Mouse (Mus musculus): Measurements from ENCODE around the gene Tff3.
A peak's percentile ranks its signal among the peaks of the same experiment; 100 is the strongest.

Tff3 gene

DNA sequence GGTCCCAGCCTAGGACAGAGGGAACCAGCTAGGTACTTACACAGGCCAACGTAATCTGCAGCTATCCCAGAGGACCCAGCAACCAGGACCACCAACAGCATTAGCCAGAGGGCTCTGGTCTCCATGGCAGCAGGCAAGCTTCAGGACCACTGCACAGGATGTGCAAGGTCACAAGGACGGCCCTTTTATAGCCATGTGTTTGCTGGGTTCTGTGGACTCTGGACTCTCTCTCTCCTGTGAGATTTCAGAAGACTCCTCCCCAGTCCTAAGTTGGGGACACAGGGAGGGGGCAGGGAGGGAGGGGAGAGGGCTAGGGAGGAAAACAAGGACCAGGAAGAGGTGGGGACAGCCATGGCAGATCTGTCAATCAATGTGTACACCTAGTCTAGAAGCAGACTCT is at the start of gene Tff3:
Tff3 (minus strand) TSS at position 195 of the 400 bp plus-strand sequence.
- no peak for DNase-seq (ENCODE audit: low read depth, low spot score)

DNA sequence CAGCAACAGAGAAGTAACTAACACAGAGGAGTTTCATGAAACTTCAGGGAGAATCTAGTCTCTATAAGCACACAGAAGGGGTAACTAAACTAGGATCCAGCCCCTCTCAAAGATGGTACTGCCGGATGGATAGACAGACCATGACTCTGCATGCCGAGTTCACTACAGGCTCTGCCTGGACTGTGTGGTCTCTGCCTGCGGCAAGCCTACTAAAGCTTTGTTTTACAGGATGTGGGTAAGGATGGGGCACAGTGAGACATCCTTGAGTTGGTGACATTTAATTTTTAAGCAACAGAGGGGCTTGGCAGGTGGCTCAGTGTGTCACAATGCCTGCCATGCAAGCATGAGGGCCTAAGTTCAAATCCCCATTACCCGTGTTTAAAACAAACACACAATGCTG is 46.9 kb upstream of the Tff3 start:
- no peak for DNase-seq (ENCODE audit: low read depth, low spot score)

DNA sequence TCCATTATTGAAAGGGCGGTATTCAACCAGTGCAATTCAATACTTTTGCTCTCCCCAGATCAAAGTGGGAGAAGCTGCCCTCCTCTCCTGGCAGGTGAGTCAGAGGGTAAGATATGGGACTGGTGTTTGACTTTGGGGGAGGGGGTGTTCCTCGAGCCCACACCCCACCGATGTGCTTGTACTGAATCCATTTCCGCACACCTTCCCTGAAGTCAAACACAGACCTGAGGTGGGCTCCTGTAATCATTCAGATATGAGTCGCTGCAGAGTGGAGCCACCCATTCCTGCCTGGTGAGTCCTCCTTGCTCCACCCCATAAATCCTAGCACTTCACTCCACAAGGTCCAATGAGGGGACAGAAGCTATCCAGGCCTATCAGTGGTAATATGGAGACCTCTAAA is 40.4 kb upstream of the Tff3 start:
- DNase-seq (ENCODE audit: low read depth, low spot score), result no peak

DNA sequence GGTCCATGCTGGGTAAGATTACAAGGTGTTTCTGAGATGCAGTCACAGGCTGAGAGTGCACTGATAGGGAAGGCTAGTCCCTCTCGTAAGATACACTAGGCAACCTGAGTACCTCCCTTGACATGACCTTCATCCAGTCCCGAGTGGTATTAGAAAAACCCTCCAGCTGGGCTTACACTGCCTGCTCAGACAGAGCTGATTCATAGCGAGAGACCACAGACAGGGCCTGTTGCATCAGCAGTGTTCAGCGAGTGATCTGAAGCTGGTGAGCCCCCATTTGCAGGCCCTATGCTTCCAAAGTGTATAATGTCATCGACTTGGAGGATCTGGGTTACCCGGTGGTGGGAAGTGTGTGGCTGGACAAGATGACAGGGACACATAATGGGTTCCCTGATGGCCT is 35.7 kb upstream of the Tff3 start, which contains the start of gene Tff1:
Tff1 (minus strand) TSS at position 151 of the 400 bp plus-strand sequence.
- DNase-seq (ENCODE audit: low read depth, low spot score), result no peak

DNA sequence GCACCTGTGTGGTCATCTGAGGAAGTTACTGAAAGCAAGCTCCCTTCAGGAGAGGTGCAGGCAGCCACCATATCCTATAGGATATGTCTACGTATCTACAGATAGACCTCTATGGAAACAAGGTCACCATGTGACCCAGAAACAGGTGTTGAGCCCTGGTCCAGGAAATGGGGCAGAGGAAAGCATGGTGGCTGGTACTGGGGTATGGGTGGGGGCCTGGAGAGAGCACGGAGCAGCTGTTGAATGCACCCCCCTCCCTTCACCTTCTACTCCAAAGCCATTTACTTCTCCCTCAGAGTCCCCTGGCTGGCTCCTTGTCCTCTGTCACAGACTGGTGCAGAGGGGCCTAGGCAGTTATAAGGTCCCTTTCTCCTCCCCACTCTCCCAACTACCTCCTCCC is 34.4 kb upstream of the Tff3 start:
- DNase-seq (ENCODE audit: low read depth, low spot score), result no peak

DNA sequence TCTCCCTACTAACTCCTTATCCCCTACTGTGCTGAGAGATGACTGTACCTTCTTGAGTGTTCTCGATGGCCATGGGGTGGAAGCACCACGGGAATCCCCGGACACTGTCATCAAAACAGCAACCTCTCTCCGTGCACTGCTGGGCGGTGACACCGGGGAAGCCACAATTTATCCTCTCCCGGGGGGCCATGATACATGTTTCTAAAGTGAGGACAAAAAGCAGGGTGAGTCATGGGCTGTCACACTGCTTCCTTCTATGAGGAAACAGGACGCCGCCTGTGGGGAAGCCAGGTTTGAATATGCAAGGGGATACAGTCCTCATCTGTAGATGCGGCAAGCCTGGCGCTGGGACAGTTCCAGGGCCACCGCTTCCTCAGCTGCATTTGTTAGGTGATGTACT is 33.2 kb upstream of the Tff3 start:
- DNase-seq (ENCODE audit: low read depth, low spot score), result no peak

DNA sequence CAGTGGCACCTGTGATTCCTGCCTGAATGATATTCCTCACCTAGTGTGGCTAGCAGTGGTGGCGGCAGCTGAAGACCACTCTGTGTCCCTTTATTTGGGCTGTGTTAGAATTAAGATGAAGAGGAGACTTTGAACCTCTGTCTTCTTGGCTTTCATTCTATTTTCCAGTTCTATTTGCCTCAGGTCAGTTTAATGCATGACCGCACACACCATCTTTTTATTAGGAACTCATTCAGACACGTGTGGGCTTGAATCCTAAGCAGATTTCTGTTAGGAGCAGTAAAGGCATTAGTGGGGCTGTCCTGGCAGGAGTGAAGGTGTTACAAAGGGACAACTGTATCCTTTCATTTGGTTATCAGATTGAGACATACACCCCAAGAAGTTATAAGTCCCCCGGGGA is 30.8 kb upstream of the Tff3 start:
- DNase-seq (ENCODE audit: low read depth, low spot score), result no peak

DNA sequence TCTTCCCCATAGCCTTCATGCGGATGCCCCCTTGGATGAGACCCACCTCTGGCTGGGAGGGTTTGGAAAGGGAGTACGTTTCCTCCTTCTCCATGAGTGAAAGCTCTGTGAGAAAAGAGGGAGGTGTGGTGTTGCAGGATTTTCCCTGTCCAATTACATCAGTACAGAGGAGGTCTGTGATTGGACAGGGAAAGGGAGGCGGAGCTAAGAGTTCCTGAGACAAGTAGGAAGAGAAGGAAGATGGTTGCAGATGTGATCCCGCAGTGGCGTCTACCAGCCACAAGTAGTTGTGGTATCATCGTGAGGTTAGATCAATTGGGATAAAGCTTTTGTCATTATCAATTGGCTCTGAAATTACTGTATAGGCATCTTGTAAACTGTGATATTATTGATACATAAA is 28.5 kb upstream of the Tff3 start:
- no peak for DNase-seq (ENCODE audit: low read depth, low spot score)

DNA sequence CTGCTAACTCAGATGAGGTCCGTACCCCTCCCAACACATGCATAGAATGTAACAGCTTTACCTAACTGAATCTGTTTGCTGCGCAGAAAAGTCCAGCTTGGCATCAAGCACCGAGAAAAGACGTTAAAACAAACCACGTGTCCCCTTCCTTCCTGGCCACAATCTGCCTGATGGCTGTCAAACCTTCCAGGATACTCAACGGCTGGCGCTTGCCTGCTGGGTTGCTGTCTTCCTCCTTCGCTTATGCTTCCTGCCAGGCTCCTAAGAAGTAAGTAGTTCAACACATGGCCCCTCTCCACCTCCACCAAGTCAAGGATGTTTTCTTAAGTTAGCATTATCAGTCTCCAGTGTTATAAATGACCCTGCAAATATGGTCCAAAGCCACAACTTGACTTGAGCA is 24.3 kb upstream of the Tff3 start:
- no peak for DNase-seq (ENCODE audit: low read depth, low spot score)

DNA sequence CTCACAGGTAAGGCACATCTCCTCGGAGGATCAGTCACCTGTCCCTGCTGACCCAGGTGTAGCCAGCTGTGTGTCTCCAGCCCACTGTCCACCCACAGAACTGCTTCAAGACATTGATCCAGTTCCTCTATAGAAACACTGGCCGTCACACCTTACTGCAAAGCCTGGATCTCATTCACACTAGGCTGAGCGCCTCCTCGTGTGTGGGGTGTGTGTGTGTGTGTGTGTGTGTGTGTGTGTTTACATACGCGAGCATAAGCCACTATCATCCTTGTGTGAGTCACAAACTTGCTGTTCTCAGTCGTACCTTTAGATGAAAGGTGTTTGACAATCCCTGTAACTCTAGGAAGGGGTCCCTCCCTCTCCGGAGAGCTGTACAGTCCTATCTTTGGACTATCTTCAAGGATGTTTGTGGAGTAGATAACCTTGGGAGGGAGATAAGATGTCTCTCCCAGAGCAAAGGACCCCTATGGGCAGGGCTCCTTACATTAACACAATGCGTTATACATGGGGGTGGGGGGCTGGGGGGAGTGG is 23.6 kb upstream of the Tff3 start:
- no peak for DNase-seq (ENCODE audit: low read depth, low spot score)

DNA sequence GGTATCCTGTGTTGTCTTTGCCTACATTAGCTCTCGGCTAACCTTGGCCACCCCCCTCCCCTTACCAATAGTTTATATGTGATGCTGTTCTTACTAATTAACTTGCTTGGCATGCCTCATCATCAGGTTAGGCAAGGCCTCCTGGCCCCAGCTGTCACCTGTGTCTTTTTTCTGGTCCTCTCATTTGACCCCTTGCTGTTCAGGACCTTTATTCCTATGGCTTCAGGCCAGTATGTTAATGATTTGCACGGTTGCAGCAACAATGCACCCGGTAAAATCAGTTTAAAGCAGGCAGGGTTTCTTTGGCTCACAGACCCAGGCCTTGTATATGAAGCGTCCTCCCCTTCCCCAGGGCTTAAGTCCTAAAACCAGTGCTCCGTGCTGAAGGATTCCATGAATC is 23.1 kb upstream of the Tff3 start:
- DNase-seq (ENCODE audit: low read depth, low spot score), result no peak

DNA sequence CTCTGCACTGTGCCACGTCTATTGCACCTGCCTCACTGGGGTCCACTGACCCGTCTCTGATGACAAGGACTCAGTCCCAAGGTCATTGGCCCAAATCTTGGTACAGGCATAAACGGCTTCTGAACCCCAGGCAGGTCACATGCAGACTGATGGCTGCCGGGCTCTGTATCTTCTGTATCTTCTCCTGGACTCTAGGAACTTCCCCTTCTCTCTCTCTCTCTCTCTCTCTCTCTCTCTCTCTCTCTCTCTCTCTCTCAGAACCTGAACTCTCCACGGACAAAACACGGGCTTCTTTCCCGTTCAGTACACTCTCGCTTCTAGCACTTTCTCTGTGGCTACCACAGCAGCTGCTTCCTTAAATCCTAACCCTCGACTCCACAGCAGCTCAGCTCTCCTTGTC is 16.6 kb upstream of the Tff3 start:
- no peak for DNase-seq (ENCODE audit: low read depth, low spot score)

DNA sequence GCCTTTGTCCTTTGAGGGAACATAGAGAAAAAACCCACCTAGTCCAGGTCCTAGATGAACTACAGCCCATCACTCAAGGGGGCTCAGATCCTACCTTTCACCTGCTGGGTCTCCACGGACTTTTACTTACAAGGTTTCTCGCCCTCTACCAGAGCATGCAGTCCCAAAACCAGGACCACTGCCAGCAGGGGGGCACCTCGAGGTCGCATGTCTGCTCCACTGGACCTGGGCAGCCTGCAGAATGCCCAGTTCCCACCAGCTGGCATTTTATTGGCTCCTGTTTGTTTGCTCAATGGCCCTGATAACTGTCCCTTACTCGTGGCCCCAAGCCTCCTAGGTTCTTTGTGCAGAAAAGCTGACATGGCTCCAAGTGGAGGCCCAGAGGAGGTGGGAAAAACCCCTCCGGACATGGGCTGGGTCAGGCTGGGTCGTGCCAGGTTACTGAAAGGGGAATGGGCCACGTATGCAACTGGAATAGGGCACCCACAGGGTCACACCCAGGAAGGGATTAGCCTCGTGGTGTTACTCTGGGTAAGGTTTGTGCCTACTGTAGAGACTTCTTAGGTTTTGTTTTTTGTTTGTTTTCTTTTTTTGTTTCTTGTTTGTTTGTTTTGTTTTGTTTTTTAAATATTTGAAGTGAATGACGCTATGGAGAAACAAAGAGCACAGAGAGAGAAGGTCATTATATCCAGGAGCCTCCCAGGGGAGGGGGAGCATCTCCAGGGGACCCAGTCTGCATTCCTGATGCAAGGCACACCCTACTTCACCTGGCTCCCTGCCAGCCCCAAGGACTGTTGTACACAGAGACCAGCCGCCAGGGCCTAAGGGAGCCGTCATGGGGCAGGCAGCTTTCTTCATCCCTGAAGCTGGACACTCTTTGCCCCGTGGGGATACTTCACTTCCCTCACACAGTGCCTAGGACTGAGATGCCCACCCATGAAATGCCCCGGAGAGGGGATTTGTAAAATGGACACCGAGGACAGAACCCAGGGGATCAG is 14.9 kb upstream of the Tff3 start, which contains the start of gene Tff2:
Tff2 (minus strand) TSS at position 243 of the 998 bp plus-strand sequence.
- no peak for DNase-seq (ENCODE audit: low read depth, low spot score)

DNA sequence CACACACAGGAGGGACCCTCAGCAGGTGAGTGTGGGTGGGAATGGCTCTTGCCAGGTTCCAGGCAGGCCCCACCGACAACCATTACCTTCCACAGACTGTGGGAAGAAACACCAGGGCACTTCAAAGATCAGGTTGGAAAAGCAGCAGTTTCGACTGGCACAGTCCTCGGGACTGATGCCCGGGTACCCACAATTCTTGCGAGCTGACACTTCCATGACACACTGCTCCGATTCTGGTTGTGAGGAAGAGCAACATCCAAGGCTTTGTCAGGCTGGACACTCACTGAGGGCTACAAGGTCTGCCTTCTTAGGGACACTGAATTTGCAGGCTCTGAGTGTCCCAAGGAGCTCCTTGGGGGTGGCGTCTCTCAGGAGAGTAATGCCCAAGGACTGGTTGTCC is 12.7 kb upstream of the Tff3 start:
- no peak for DNase-seq (ENCODE audit: low read depth, low spot score)

DNA sequence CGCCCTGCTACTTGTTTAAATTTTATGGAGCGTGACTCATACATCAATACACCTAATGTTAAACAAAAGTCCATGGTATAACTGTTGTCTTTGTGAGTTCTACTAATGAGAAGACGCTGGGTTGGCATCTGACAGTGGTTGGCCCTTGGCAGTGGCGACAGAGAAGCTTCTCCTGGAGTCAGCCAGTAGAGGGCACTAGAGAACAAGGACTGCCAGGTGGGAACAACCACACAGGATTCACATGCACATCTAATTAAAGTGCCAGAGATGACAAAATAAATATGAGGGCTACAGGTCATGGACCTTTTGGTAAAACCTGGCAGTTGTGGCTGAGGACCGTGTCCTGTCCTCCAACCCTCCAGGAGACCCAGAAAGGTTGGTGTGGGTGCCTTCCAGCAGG is 9.0 kb upstream of the Tff3 start:
- DNase-seq (ENCODE audit: low read depth, low spot score), result peak; percentile 65

DNA sequence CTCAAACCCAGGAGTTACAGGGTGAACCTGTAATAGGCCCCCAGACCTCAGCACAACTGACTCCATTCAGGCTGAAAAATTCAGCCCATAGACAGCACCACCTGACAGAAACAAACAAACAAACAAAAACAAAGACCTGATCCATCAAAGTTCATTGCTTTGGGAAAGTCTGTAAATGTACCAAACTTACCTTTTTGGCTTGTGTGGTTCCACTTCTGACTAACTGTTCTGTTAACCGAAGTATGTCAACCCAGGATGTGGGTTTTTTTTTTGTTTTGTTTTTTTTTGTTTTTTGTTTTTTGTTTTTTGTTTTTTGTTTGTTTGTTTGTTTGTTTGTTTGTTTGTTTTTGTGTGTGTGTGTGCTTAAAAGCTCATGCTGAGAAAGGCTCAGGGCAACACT is 7.4 kb upstream of the Tff3 start:
- no peak for DNase-seq (ENCODE audit: low read depth, low spot score)

DNA sequence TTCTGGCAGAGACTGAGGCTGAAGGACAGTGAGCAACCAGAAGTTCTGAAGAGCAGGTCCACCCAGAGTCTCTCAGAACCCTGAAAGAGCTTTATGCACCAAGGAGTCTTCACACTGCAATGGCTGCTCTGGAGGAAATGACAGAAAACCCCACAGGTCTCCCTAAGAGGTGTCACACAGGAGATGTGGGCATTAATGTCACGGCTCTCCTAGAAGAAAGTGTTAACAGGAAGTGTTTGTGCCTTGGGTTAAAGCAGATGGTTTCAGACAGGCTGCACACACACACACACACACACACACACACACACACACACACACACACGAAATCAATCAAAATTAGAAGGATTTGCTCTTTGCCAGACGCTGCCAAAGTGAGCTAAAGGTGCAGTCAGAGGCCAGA is 6.8 kb upstream of the Tff3 start:
- DNase-seq (ENCODE audit: low read depth, low spot score), result no peak

DNA sequence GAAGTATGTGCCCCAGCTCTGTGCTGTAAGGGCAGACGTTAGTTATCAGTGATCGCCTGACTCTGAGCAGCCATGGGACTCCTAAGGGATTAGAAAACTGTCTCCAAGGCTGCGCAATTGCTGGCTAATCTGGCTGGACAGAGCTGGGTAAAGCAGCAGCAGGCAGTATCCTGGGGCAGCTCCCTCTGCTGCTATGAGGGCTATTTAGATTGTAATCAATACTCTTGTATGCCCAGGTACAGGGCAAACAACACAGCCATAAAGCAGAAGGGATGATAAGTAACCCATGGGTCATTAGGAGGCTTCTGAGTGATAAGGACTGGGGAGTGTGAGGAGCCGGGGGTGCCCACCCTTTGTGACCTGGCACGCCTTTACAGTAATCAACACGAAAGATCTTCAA is 5.5 kb upstream of the Tff3 start:
- DNase-seq (ENCODE audit: low read depth, low spot score), result no peak

DNA sequence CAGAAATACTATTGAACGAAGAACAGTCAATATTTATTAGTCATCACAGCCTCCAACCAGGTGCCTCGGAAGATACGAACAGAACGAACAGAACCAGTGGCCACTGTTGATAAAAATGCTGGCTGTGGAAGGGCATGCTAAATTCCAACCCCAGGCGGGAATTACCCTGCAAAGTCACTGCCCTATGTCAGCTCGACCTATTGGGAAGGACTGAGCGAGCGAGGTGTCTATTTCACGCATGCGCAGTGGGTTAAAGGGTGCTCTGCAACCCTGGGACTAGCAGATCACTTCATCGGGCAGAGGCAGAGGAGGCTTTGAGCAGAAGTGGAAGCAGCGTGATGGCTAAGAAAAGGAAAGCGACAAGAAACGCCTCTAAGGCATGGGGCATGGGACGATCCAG is 4.3 kb upstream of the Tff3 start:
- no peak for DNase-seq (ENCODE audit: low read depth, low spot score)

DNA sequence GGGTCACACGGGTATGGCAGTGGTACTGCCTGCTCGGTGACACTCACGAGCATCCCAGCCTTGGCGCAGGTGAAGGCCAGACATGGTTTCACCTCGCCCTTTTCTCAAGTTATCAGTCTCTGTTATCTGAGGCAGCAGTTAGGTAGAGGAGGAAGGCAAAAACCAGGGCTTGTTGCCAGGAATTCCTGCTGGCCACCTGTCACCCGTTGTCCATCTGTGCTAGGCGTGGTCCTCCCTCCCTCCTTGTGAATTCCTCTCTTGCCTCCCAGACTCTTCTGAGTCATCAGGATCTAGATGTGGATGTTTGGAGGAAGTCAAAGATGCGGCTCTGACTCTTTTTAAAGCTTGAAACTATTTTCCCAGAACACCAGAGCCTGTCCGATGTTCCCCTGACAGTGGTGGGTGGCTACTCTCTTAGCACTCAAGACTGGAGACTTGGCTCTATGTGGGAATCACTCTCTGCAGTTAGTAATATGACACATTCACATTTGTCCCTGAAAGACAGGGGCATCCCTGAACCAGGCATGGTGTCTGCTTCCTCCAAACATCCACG is 1.9 kb upstream of the Tff3 start:
- DNase-seq (ENCODE audit: low read depth, low spot score), result no peak

DNA sequence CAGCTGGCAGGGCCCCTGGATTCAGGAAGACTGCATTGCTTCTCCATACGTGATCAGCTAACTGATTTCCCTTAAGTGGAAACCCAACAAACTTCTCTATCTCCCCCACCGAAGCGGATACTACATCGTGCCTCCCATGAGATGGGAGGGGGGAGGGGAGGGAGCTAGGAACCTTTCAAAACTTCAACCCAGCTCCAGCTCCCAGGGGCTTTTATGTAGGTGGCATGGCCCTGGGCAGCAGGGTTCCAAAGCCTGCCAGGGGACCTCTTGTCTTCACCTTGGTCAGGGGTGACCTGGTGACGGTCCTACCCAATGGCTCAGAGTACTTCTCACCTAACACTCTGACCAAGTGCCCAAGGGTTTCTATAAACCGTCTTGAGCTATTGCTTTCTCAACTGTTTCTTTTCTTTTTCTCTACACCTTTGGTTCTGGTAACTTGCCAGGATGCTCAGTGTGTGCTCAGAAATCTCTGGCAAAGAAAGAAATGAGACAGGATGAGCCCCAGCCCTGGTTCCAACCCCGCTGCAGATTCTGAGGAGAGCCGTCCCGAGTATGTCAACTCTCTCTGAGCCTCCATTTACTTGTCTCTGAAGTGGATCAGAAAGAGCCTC is 633 bp downstream of the Tff3 start:
- DNase-seq (ENCODE audit: low read depth, low spot score), result no peak

DNA sequence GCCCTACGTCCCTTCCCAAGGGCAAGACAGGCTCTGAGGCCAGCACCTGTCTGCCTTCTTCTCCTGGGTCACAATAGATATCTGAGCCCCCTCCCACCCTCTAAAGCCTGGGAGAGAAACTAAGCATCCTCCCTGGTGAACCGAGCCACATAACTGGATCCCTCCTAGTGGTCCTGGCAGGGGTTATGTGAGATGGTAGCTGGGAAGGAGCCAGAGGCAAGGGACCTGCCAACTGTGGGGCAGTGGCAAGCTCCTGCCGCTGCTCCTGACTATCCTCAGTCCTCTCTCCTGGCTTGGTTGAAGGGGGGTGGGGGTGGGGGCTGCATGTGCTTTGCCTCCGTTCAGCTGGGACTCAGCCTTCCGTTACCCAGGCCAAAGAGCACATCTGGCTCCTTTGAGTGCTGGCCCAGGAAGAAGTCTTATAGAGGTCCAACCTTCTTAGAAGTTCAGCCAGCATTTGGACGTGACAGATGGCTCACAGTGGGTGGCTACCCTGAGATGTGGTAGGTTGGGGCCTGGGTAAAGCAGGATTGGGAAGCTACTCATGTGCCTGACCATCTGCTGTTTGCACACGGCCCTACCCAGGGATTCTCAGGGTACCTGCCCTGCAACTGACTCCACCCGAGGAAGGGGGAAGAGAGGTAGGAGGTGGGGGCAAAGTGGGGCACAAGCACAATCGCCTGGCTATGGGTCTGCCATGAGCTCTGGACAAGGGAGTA is 3.7 kb downstream of the Tff3 start:
- no peak for DNase-seq (ENCODE audit: low read depth, low spot score)

Data from A20 (cell line).